Mouse (Mus musculus): Measurements from ENCODE around the gene Frmd4a.

Frmd4a gene

DNA sequence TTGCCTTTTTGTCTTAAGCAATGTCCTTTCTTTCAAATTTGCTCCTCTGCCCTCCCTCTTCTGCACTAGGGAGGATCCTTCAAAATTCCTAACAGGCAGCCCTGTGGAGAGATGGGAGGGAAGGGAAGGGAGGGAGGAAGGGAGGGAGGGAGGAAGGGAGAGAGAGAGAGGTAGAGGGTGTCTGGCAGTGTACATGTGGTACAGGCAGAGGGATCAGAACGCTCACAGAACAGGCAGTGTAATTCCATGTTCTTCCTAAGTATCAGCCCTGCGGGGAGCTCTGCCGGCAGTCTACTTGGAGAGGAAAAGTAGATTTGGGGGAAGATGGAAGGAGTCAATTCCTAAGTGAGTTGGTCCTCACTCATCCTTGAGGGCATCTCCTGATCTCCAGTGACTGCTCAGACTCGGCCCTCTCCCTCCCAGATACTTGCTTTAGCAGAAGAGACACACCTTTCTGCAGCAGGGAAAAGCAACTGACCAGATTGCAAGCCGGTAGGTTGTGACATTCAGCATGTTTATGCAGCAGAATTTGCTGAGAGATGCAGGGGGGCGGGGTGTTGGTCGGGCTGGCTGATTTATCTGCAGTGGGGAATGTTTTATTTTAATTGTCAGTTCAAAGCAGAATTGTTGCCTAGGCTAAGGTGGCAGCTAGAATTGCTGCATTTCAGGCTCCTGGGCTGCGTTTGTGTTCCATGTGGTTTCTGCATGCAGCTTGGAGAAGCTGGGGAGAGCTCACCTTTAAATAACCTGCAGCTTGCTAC, at the start of gene Frmd4a:
Gene Frmd4a (plus strand): TSS at position 190 of the 761 bp plus-strand sequence.
- DNase-seq (ENCODE audit: low read depth, low spot score): no peak

DNA sequence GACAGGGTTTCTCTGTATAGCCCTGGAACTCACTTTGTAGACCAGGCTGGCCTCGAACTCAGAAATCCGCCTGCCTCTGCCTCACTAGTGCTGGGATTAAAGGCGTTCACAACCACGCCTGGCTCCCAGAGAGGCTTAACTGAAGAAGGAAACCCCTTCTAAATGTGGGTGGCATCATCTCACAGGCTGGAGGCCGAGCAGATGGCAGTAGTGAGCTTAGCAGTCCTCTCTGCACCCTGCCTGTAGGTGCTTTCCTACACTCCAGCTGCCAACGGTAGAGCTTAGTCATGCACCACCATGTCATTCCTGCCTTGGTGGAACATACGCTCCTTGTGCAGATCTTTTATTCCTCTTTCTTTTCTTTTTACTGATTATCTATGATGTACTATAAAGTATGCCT, 28.6 kb upstream of the Frmd4a start:
- no peak for DNase-seq (ENCODE audit: low read depth, low spot score)

DNA sequence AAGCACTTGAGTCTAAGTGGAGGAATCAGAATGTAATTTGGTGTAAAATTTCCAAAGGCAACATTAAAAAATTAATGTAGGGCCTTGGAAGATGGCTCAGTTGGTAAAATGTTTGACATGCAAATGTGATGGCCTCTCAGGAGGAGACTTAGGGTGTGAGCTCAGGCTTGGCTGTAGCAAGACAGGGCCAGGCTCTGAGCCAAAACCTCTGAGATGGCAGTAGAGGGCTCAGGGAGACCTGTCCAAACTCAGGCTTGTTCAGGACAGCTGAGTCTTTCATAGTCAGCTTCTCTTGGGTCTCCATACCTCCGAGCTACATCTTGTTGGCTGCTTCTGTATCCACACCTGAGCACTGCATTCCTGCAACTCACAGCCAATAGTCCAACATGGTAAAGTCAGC, 27.1 kb upstream of the Frmd4a start:
- no peak for DNase-seq (ENCODE audit: low read depth, low spot score)

DNA sequence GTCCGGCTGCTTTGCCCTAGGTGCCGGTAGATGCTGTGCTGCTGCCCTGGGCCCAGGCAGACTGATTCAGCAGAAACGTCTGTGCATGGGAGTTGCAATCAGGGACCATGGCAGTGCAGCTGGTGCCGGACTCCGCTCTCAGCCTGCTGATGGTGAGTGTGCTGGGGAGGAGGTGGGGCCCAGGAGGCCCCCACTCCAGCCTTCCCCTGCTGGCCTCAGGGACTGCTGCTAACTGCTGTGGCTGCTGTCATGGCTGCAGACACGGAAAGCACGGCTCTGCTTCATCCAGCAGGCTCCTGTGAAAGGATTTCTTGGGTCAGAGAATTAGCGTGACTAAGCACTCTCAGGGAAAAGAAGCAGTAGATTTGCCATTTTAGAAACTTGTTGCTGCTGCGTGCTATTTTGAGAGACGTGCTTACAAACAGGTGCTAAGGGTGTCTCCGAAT, 937 bp downstream of the Frmd4a start:
- DNase-seq (ENCODE audit: low read depth, low spot score): peak; percentile 2

DNA sequence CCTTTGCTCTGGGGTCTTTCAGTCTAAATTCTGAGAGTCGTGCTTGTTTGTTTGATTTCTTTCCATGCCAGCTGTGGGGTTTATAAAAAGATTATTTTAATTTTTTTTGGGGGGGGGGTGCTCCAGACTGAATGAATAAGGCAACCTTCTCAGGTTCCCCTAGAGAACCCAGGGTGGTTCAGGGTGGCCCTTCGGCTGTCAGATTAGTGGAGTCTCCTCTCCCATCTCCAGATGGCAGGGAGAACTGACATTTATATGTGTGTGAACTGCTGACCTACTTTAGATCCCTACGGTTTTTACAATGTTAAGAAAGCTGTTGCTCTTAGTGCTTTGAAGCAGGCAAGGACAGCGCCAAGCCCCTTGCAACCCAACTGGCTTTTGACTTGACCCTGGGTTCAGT, 1.4 kb downstream of the Frmd4a start:
- no peak for DNase-seq (ENCODE audit: low read depth, low spot score)

DNA sequence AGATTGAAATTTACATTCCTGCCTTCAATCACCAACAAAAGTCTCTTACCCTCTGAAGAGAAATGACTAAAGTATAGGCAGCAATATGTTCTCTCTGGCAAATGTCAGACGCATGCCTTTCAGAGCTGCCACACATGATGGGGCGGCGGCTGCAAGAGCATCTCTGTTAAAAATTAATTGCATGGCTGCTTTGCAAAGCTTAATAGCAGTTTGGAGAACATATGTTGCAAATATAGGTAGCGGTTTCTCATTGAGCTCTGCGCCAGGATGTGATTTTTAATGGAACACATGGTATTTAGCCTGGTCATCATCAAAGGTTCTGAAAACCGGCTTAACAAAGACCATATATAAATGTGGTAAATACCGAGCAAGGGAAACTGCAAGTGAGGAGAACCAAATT, 7.4 kb downstream of the Frmd4a start:
- DNase-seq (ENCODE audit: low read depth, low spot score): no peak

DNA sequence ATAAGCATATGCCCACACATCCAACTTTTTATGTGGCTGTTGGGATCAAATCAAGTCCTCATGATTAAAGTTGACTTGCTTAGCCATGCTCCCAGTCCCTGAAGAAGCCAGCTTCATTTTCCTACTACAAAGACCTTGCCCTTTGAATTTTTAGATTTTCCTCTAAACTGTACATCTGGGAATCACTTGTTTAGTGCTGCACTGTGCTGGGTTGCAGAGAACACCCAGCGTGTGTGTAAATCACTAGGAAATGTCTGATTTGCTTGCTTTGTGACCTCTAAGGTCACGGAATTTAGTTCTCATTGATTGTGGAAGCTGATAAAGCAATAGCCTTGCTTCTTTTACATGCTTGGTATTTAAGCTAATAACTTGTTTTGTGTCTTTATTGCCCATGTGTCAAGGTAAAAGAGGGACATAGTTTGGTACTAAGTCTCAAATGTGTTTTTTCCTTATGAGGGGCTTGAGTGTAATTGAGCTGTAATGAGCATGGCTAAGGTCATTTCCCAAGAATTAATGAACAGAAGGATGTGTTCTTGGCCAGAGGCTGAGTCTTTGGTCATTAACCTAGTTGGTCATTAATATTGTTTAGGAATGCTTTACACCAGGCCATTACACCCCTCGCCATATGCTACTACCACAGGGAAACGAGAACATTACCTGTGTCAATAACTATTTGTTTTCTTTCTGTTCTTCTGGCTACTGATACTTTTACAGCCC, 11.7 kb downstream of the Frmd4a start:
- DNase-seq (ENCODE audit: low read depth, low spot score): no peak

DNA sequence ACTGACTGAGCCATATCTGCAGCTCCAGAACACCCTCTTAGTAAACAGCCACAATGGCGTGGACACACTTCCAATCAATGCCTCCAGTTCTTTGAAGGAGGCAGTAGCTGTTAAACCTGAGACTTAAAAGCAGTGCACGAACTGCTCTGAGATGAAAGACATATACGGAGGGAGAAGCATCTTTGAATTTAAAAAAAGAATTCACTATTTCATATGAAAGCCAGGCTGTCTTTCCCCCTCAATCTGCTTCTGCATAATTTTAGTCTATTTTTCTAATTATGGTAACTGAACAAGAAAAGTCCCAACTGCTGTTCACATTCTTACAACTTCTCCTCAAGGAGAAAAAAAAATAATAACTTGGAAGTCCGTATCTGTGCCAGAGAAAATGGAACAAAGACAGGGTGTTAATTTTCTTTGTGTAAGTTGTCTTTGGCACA, 18.7 kb downstream of the Frmd4a start:
- DNase-seq (ENCODE audit: low read depth, low spot score): no peak

DNA sequence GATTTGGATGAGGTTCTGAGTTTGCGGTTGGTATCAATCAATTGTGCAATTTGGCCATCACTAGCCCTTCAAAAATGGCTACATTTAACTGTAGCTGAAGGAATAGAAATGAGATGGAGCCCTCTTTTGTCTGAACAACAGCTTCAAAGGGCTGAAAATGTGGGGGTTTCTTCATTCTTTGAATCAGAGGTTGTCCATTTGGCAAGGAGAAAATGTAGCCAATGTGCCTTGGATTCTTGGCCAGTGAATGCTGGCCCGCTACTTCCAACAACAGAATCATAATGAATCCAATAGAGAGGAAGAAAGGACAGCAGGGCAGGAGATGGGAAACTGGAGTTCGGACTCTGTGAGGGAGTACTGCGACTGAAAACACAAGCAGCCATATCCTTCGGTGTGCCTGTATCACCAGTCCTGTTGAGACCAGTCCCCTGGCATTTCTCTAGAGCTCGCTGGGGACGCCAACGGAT, 19.2 kb downstream of the Frmd4a start:
- DNase-seq (ENCODE audit: low read depth, low spot score): no peak

DNA sequence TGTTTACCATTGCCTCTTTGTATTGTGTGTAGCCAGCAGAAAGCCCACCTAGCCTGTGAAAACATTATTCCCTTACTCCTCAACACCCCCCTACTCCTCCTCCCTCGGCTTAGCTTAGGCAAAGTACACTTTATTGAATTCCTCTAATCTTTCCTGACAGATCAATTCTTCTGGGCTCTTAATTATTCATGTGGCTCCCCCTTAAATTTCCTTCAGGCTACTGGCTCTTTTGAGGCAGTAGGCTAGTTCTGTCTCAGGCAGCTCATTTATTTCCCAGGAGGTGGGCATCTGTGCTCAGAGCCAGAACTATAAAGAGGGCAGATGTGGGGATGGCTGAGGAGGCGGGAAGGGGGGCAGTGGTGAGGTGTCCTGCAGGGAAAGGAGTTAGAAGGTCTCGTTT, 24.5 kb downstream of the Frmd4a start:
- DNase-seq (ENCODE audit: low read depth, low spot score): no peak

DNA sequence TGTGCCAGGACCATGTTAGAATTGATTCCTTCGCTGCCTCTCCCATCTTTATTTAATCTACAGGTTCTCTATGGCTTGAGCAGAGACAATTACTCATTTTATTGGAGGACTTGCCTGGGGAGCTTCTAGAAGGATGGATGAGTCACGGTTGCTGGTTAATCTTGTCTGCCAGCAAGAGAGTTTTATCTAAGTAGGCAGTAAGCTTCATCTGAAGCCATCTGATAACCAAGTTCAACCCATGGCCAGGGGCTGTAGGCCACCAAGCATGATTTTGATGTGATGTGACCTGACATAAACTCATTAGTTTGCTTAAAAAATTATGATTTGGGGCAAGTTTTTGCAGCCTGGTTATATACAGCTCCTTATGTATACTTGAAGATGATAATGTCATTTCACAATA, 38.0 kb downstream of the Frmd4a start:
- DNase-seq (ENCODE audit: low read depth, low spot score): no peak

DNA sequence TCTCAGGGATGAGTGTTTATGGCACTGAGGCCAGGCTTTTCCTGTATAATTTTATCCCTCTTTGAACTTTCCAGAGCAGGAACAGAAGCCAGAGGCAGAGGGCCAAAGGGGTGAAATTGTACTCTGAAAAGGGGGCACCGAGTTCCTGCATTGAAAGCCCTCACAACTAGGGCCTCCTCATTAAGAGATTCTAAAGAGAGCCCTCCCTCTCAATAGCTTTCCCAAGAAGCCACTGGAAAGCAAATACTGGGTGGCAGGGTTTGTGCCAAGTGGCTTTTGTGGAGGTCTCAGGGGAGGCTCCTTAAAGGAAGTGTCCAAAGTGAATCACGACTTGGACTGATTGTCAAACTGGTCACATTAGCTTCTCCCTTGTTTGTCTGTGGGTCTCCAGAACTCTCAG, 43.2 kb downstream of the Frmd4a start:
- no peak for DNase-seq (ENCODE audit: low read depth, low spot score)

DNA sequence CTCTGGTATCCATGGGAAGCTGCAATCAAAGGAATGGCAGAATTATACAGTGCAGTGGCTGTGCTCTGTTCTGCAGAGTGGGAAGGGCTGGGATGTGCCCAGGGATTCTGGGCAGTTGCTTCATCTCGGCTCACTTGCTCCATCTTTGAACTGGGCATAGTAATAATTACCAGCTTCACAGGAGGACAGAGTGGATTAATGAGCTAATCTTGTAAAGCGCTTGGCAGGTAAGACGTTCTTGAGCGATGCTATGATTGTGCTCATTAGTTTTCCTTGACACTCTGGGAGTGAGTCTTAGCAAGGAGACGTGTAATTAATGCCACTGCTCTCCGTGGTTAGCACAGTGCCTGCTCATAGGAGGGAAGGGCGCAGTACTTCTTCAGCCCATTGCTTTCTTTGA, 54.3 kb downstream of the Frmd4a start:
- no peak for DNase-seq (ENCODE audit: low read depth, low spot score)

DNA sequence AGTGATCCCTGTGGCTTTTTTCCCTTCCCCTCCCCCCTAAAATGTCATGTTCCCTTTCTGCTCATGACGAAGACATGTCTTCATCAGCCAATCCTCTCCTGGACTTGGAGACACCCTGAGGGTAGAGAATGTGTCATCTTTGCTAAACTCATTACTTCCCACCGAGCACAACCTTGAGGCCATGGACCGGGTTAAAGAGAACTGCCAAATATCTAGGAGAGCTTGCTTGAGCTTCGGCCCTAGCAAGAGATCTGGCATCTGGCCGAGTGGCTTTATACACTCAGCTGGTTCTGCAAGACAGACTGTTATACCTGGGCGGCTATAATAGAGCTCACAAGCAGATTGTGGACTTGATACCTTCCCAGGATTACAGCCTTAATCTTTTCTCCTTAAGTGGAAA, 66.4 kb downstream of the Frmd4a start:
- no peak for DNase-seq (ENCODE audit: low read depth, low spot score)

DNA sequence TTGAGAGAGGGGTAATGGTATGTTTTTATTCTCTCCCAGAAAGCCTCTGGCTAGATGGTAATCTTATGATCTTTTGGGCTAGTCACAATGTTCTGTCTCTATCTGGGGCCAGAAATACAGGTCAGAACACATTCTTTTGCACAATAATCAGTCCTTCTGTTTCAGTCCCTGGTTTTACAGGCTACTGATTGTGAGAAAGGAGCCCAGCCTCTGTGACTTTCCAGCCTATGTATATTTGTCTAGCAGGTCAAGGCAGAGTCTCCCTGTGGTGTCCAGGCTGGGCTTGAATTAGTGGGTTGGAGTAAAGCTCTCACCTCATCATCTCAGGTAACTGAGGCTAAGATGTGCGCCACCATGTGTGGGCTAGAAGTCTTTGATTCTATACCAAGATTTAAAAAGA, 80.1 kb downstream of the Frmd4a start:
- no peak for DNase-seq (ENCODE audit: low read depth, low spot score)

DNA sequence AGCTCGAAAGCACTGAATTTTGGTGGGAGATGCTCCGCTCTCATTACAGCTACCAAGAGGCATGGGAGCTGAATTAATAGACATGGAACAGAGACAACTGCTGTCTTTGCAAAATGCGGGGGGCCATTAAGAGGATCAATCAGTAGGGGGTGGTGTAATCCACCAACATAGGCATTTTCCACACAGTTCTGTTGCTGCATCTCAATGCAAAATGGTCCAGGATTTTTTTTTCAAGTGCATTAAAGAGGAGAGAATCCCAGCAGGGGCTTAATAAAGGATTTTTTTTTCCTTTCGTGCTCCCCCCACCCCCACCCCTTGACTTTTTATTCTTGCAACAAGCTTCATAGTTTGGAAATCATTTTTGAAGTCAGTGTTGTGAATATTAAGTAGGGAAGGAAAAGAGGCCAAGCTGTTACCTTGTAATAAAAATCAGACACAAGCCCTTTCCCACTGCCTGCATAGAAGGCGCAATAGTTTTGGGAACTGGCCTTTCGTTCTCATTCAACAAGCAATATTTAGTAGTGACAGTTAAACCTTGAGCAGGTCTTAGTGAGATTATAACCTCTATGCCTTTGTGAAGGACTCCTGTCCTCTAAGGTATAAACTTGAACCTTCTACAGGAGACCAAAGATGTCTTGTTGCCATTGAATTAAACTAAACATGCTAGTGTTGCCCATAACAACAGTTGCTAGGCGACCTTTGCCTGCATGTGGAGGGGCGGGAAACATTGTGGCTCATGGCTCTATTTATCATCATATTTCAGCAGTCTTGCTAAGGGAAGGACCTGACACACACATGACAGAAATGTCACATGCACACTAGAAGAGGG, 81.6 kb downstream of the Frmd4a start:
- no peak for DNase-seq (ENCODE audit: low read depth, low spot score)

DNA sequence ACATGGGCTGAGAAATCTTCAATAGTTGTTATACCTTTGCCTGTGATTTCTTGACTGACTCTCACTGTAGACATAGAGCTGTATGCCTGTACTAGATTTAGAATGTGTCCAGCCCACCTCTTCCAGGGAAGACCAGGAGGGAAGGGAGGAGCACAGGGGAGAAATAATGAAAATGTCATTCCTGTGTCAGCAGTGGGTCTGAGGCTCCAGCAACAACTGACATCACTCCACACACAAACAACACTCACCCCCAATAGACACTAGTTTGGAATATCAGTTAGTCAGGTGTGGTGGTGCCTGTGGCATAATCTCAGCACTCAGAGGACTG, 82.2 kb downstream of the Frmd4a start:
- DNase-seq (ENCODE audit: low read depth, low spot score): no peak

DNA sequence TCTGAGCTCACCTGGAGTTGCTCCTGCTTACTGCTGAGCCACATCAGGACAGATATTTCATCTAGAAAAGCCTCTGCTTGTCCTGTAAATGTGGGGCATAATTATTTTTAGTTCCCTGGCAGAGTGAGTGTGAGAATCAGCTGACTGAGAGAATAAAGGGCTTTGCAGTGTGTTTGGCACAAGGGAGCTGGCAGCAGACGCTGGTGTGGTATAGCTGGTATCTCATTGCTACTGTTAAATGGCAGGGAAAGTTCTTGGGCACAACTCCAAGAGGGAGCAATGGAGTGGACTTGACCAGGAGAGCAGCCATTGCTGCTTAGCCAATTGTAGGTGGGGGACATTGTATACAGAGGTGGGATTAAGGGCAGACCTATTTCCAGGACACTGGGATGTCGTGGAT, 83.9 kb downstream of the Frmd4a start:
- DNase-seq (ENCODE audit: low read depth, low spot score): no peak

DNA sequence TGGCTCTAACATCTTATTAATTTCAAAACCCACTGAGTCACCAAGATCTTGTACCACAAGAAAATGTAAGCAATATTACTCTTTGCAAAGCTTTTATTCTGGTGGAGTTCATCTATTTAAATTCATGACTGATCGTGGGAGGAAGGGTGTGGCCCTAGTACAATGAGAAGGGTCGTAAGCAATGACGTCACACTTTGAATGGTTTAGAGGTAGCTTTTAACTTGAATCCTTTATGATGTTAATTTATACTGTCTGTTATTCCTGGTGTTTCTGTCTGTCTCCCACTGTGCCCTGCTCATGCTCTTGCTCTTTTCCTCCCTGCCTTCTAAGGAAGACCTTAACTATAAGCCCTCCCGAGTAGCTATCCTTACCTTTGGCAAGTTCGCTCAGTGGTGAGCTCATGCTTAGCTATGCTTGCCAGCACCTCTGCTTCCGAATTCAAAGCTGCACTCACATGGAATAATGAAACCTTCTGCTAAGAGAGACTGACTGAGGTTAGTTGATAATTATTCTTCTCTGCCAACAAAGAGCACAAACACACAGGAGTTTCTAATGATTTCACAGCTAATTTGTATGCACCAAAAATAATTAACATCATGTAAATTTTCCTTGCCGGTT, 95.9 kb downstream of the Frmd4a start:
- DNase-seq (ENCODE audit: low read depth, low spot score): peak; percentile 67

DNA sequence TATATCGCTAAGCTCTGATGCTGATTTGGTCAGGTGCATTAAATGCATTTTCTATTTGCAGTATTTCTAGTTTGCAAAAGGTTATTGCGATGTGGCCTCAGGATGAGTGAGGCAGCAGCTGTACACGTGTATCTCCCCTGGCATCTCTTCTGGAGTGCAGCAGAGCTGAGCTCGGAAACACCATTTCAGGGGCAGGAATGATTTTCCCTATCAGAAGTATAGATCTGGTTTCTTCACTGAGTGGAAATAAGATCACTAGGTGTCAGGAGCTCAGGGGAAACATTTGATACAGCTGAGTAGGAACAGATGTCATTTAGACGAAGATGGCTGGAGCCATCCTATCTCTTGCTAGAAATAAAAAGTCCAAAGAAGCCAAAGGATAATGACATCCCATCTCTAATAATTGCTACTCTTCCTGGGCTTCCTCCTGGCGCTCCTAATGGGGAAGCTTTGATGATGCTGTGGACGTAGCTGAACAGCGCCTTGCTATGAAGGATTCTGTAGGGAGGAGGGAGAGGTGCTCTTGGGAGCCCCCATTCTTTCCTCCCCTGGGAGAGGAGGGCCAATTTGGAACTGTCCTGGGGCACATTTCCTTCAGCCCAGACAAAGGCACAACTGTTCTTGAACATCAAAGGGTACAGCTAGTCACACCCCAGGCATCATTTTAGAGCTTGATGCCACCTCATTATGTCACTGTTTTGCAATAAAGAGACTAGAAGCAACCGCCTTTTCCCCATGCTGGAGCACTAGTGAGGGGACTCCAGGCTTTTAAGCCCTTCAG, 102.4 kb downstream of the Frmd4a start:
- no peak for DNase-seq (ENCODE audit: low read depth, low spot score)

DNA sequence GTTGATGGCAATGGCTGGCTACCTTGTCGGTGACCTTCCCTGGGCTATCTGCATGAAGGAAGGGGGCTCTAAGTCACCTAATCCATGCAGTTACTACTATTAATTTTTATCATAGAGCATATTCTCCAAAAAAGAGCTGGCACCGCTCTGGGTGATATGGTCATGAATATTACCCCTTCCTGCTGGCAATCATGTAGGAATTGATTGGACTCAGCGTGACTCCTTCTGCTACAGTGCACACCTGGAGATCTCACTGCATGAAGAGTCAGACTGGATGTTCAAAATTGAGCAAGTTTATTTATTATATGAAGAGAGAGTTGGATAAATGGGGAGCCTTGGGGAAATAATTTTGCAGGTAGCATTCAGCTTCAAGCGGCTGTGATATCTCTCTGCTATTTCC, 113.7 kb downstream of the Frmd4a start:
- no peak for DNase-seq (ENCODE audit: low read depth, low spot score)

Measured in ZHBTc4 (cell line).